Mouse (Mus musculus): ENCODE results near the gene Irf2bpl.

- TF ChIP-seq CEBPB (IDR thresholded peaks at IDR 0.05; ENCODE audit: insufficient read depth, poor library complexity, severe bottlenecking) (no peak), MYOG (IDR thresholded peaks at IDR 0.05; ENCODE audit: control insufficient read depth in 1 of 3, insufficient read depth in 1 of 3, insufficient read length in 2 of 3, low read depth in 2 of 3) (no peak), POLR2AphosphoS2 (IDR thresholded peaks at IDR 0.05; ENCODE audit: insufficient read length, low read depth) (no peak), REST (IDR thresholded peaks at IDR 0.05; ENCODE audit: insufficient read depth, insufficient read length) (no peak), USF1 (IDR thresholded peaks at IDR 0.05; ENCODE audit: low read depth) (no peak), TCF12 (IDR thresholded peaks at IDR 0.05; ENCODE audit: insufficient read depth, poor library complexity, severe bottlenecking) (no peak), POLR2A (IDR thresholded peaks at IDR 0.05; ENCODE audit: insufficient read length, low read depth) (no peak), E2F4 (IDR thresholded peaks at IDR 0.05; ENCODE audit: insufficient read depth) (no peak), MYOD1 (IDR thresholded peaks at IDR 0.05; ENCODE audit: control insufficient read depth in 1 of 3, insufficient read length in 2 of 3, low read depth in 2 of 3) (no peak)
Measured at GRCm38 (mm10) chr12:86918361-86918967, 33.9 kb upstream of the Irf2bpl start.

All from myocyte (in vitro differentiated cells).